Mouse (Mus musculus): ENCODE measurements around the gene Phactr1. TPM values are rescaled to one million over a fixed set of nuclear protein-coding genes. Genes with fewer than 3 reads are reported as not detected.
A peak's percentile ranks its signal among the peaks of the same experiment; 100 is the strongest.

The Phactr1 gene
- total RNA-seq, 2 experiments from 2014 or later, result 7.2 to 7.4 TPM

DNA sequence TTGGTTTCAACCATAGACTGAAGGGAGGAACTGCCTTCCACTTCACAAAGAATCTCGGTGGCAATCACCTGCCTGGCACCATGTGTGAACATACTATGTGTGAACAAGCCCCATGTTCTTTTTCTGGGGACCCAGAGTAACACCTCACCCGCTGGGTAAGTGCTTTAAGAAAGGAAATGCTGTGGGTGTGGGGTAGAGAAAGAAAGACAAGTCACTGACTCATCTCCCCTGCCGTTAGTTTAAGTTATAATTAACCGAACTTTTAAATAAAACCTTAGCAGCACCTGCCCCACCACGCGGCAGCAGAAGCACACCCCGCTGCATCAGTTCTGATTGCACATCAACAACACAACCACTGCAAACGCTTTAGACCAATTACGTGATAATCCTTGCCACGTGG, 171.7 kb downstream of the Phactr1 start:
- intact Hi-C loops (cut with DNase I), result no loop called here
- DNase-seq, result no peak

DNA sequence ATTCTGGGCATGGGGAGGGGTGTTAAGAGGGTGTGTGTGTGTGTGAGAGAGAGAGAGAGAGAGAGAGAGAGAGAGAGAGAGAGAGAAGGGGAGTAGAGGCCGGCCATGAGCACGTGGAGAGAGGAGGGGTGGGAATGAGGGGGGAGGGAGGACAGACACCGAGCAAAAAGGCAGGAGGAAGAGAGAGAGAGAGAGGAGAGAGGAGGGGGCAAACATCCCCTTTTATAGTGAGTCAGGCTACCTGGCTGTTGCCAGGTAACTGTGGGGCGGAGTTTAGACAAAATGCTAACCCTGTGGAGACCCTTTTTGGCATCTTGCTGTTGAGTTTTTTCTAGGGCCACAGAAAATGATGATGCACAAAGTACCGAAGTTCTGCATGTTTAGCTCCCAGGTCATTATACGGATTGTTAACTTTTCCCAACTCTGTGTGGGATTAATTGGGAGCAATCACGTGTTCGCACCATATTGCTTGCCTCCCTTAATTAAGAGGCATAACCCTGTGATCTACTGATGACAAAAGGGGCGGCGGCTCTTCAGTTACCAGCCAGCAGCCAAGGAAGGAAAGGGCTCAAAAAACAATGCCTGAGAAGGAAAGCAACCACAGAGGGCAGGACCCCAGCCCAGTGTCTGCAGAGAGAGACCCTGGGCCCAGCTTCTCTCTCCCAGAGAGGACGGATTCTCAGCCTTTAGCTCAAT, 173.6 kb downstream of the Phactr1 start:
- DNase-seq, result no peak
- intact Hi-C loops (cut with DNase I), result no loop called here

DNA sequence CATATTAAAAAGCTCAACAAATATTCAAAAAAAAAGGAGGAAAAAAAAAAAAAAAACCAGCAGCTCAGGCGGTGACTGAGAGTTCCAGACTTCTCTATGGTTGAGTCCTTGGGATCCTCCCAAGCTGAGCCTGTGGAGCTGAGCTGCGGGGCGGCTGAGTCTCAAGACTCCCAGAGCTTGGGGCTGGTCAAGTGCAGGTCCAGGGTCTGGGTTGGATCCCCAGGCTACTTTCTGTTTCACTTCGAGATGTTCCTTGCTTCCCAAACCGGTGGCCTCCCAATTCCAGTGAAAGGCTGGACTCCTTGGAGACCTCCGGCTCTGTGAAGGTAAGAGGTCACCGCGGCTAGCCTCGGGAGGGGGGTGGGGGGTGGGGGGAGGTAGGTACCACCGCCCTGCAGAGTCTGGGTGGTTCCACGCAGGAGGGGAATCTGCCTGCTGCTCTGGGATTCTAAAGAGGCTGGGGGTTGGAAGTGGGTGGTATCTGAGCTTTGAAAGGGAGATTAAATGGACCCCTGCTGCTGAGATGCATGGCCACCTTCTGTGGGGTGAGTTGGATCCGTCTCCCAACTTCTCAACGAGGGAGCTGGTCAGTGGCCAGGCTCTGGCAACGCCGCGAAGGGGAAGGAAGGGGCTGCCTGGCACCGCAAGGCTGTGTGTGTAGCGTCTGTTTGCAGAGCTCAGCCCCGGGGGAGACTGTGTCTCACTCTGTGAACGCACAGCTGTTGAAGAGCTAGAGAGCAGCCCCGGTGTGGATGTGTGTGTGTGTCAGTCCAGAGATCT, 185.9 kb downstream of the Phactr1 start:
- DNase-seq, result peak; percentile 59 to 69
- intact Hi-C loops (cut with DNase I), result no loop called here

DNA sequence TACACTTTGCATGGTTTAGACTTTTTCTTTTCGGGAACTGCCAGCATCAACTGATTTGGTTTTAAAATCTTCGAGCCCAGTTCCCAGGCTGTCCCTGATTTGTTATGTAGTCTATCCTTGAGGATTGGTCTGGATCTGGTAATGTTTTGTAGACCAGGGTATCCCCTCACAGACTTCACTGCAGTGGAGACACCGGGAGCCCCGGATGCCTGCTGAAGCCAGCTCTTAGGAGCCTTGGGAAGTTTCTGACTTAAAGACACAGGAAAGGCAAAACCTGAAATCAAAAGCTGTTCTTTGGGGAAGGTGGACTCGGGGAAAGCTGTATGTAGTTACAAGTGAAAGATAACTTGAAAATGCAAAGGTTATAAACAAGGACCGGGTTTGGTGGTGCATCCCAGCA, 186.6 kb downstream of the Phactr1 start:
- DNase-seq, result peak in 1 of 2 experiments; percentile 23

GRCm38 (mm10) chr13:42872125-42872524, 191.7 kb downstream of the Phactr1 start:
- DNase-seq, result no peak
- intact Hi-C loops (cut with DNase I), result no loop called here

More for the DNA sequence above, 186.6 kb downstream of the Phactr1 start:
- intact Hi-C loops (cut with DNase I), result no loop called here

DNA sequence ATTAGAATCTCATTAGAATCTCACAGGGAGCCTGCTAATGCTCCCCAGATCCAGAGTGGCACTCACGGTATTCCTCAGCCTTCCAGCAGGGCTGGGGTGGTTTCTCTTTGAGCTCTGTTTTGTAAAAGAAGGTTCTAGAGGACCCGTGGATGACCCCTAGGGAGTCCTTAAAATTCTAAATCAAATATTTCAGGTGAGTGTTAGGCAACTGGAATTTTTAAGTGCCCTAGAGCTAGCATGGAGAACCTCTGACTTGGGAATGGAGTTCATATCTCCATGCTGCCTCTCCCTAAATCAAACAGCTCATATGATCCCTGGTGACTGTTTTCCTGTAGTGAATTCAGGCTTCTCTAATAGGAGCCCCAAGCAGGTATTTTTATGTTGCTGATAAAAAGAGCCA, 197.9 kb downstream of the Phactr1 start:
- no peak for DNase-seq
- intact Hi-C loops (cut with DNase I), result no loop called here

DNA sequence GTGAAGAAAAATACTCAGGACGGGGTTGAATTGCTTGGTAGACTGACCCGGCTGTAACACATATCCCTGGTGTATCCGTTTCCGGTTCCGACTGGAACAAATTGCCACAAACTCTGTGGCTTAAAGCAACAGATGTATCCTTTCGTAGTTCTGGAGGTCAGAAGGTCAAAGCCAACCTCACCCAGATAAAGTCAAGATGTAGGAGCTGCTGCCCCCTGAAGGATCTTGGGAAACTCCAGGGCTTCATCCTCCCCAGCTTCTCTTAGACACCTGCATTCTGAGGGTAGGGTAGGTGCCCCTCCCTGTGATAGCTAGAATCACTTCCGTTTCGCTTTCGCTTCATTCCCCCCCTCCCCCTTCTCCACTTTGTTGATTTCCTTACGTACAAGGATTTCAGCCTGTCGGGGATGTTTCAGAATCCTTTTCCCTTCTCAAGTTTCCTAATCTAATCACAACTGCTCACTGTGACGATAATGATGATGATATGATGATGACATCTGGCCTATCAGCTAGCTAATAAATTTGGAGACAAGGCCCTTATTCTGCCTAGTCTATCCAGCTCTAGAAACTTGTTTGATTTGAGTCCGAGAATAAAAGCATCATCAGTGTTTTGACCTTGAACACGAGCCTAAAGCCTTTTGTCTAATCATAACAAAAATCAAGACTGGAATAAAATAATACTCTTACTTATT, 203.8 kb downstream of the Phactr1 start:
- peak in 1 of 2 experiments; percentile 31 for DNase-seq
- intact Hi-C loops (cut with DNase I), result no loop called here

GRCm38 (mm10) chr13:42884725-42885115, 204.3 kb downstream of the Phactr1 start:
- no peak for DNase-seq
- intact Hi-C loops (cut with DNase I), result loop anchor here (5.0 kb wide), 1 partner anchor 47 kb away; no protein-coding TSS in a partner anchor

GRCm38 (mm10) chr13:42887701-42888100, 207.3 kb downstream of the Phactr1 start:
- intact Hi-C loops (cut with DNase I), result loop anchor here (5.0 kb wide), 1 partner anchor 50 kb away; no protein-coding TSS in a partner anchor
- no peak for DNase-seq

DNA sequence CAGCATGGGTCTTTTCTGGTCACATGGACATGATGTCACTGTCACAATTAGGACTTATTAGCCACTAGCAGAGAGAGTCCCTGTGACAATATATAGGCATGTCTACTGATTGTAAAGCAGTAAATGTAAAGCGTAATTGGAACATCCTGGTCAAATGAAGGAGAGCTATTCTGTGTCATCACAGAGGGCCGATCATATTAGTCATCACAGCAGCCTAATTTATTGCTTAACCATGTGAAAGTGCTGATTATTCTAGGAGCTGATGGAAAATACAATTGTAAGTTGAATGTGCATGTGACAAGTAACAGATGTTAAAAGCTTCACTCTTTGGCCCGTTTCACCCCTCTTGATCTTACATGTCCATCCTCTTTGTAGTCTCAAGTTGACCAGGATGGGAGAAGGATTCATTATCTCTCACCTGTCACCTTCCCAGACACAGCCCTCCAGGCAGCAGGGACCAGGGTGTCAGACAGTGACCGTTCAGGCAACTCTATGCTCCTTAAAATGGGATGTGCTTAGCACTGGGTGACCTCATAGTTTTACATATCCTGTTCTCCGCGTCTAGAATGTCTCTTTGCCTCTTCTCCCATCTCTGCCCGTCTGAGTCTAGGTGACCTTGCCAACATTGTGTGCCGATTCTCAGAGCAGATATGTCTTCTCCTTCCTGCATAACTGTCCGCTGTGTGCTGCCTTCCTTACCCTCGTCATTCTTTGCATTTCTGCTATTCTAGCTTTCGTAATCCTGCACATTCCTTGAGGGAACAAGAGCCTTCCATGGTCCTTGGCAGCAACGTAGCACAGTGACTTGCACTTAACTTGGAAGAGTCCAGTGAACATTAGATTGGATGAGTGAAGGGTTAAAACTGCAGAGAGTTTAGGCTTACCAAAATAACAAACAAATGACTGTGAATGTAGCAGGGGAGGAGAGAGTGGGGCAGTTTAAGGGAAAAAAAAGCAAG, 209.4 kb downstream of the Phactr1 start:
- no peak for DNase-seq
- intact Hi-C loops (cut with DNase I), result loop anchor here (5.0 kb wide), 1 partner anchor 52 kb away; no protein-coding TSS in a partner anchor

- intact Hi-C loops (cut with DNase I), result no loop called here
- DNase-seq, result no peak
Observed at GRCm38 (mm10) chr13:42890651-42891050, 210.2 kb downstream of the Phactr1 start.

- intact Hi-C loops (cut with DNase I), result no loop called here
- DNase-seq, result no peak
Observed at GRCm38 (mm10) chr13:42894016-42894415, 213.6 kb downstream of the Phactr1 start.

DNA sequence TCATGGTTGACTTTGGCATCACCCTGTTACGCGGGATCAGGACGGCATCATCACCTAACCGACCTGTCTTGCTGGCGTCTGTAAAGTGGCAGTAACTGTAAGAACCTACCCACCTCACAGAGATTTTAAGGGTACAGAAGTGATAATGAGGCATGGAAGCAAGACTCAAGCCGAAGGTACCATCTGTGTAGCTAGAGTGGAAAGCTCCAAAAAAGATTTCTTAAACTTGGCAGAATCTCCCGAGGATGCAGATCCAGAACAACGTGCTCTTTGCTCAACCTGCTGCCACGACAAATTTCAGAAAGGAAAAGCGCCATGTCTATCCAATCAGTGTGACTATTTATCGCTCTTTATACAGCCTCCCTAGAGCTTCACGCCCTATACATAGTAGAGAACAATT, 214.2 kb downstream of the Phactr1 start:
- intact Hi-C loops (cut with DNase I), result no loop called here
- no peak for DNase-seq

DNA sequence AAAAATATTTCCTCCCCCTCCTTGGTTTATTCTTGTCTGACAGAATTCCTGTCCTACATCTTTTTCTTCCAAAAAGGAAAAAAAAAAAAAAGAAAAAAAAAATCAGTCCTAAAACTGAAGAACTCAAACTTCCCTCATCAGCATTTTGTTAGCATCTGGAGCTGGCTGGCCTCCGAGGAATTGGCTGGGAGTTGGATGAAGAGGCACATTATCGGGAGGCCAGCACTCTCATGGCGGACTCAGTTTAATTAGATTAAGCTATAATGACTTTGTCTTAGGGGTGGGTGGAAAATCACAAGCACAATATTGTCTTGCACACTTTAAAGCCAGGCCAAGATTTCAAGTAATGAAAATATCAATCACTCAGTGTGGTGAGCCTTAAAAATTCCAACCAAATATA, 215.6 kb downstream of the Phactr1 start:
- intact Hi-C loops (cut with DNase I), result no loop called here
- no peak for DNase-seq

- intact Hi-C loops (cut with DNase I), result no loop called here
- DNase-seq, result no peak
Observed at GRCm38 (mm10) chr13:42899611-42900010, 219.2 kb downstream of the Phactr1 start.

GRCm38 (mm10) chr13:42901837-42902236, 221.4 kb downstream of the Phactr1 start:
- intact Hi-C loops (cut with DNase I), result no loop called here
- no peak for DNase-seq

GRCm38 (mm10) chr13:42902859-42903258, 222.4 kb downstream of the Phactr1 start:
- peak in 1 of 2 experiments; percentile 10 for DNase-seq
- intact Hi-C loops (cut with DNase I), result no loop called here

DNA sequence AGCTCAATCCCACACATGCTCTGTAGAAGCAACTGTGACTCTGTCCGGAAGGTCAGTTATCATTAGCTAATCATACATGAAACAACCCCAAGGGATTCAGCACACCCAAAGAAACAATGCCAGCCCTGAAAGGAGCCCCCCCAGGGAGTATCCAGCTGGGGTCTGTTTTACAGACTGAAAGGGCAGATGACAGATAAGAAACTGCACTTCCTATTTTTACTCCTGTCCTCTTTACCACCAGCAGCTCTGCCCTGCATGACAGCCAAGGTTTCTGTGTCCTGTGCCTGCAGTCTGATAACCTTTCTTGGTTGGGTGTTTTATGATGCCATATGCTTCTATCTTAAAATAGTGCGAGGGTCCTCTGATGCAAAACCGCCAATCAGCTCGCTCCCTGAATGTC, 225.4 kb downstream of the Phactr1 start:
- DNase-seq, result no peak
- intact Hi-C loops (cut with DNase I), result no loop called here

DNA sequence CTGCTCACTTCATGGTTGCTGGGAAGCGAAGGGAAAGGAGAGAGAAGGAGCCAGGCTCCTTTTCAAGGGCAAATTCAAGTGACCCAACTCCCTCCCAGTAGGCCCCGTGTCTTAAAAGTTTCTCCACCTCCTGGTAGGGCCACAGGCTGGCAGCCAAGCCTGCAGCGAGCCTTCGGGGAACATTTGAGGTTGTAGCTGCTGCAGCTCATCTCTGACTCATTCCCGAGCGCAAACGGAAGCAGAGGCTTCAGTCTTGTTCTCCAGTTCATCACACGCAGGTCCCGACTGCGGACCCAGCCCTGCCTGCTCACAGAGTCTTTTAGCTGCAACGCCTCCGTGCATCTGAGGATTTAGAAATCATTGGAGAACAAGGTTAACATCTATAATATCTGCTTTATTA, 226.6 kb downstream of the Phactr1 start:
- intact Hi-C loops (cut with DNase I), result no loop called here
- no peak for DNase-seq

GRCm38 (mm10) chr13:42915081-42915480, 234.7 kb downstream of the Phactr1 start:
- no peak for DNase-seq
- intact Hi-C loops (cut with DNase I), result no loop called here
